Mouse (Mus musculus): Measurements from ENCODE around the gene Tmed2.

GRCm38 (mm10) chr5:124538813-124539792 lies 1.4 kb upstream of the Tmed2 start:
- peak; percentile 77 for TF ChIP-seq CTCF (IDR thresholded peaks at IDR 0.05)
- TF ChIP-seq EP300 (IDR thresholded peaks at IDR 0.05) = no peak

Measured in lung, postnatal 0 days (tissue).